Mouse (Mus musculus) layer of hippocampus, adult 9-11 months (tissue): ENCODE data around the gene Vav2.

Experiments
- DNase-seq: peaks from one replicate; pipeline ENCODE4 v3.0.0; 2022

The Vav2 gene

GRCm38 (mm10) chr2:27441767-27442707 lies 15.2 kb upstream of the Vav2 start, which contains the start of gene Brd3os:
Brd3os (plus strand) TSS chr2:27442324.
- peak; percentile 98 for DNase-seq

- no peak for DNase-seq
These were observed 11.4 kb upstream of the Vav2 start for GRCm38 (mm10) chr2:27438281-27438680.

DNA sequence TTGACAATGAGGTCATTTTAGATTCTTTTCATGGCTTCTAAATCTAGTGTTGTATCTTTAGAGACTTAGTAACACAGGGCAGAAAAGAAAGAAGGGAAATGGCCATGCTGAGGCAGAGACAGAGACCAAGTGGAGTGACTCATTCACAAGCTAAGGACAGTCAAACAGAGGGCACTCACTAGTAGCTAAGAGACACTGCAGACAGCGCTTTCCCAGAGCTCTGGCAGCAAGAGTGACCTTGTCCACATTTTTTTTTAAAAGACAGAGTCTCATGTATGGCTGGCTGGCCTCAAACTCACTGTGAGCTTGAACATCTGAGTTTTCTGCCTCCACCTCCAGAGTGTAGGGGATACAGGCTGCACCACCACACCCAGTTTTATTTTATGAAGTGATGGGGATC lies 11.0 kb upstream of the Vav2 start:
- DNase-seq = no peak

GRCm38 (mm10) chr2:27432599-27432998 lies 5.8 kb upstream of the Vav2 start:
- no peak for DNase-seq

DNA sequence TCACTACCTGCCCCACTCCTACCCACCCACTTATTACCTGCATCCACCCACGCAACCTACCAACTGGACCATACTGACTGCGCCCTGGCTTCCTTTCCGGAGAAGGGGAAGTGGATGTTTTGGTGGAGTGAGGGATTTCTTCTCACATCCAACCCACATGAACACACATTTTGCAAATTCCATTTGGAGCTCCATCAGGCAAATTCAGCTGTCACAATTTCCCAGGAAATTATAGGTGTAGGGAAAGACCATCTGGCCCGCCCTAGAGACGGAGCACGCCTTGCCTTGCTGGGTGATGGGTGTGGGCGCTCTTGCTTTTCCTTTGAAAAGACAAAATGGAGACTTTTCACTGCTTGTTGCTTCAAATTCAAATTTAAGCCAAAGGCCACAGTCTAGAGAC lies 3.8 kb upstream of the Vav2 start:
- DNase-seq = peak; percentile 78

- peak; percentile 76 for DNase-seq
These were observed 1.2 kb upstream of the Vav2 start for GRCm38 (mm10) chr2:27428071-27428470.

DNA sequence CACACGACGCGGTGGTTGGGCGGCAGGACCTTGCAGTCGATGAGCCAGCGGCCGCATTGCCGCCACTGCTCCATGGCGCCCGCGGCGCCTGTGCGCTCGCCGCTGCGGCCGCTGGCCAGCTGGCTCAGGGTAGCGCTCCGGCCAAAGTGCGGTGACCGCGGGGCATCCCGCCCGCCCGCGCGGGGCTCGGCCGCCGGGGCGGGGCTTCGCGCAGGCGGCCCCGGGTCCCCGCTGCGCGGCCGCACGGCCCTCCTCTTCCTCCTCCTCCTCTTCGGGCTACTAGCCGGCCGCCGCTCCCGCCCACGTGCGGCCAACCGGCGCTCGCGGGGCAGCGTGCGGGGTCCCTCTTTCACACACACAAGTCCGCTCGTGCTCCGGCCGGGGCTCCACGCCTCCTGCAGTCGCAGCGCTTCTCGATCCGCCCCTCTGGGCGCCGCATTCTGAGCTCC lies 403 bp downstream of the Vav2 start:
- no peak for DNase-seq

- no peak for DNase-seq
These were observed 955 bp downstream of the Vav2 start for GRCm38 (mm10) chr2:27425751-27426405.

DNA sequence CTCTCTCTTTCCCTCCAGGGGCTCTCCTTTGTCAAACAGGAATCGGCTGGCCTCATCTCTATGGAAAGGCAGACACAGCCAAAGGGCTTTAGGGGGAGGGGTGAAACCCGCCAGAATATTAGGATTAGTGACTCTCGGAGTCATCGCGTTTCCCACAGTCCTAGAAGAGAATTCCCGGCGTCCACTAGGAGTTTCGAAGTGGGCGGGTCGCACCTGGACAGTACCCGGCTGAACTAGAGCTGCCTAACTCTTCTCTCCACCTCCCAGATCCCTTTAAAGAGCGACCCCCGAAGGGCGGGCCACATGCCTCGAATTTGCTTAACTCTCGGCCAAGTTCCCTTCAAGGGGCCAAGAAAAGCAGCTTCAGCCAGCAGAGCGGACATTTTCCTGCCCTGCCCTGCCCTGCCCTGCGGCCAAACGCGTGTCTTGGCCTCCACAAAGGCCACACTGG lies 1.6 kb downstream of the Vav2 start:
- no peak for DNase-seq

DNA sequence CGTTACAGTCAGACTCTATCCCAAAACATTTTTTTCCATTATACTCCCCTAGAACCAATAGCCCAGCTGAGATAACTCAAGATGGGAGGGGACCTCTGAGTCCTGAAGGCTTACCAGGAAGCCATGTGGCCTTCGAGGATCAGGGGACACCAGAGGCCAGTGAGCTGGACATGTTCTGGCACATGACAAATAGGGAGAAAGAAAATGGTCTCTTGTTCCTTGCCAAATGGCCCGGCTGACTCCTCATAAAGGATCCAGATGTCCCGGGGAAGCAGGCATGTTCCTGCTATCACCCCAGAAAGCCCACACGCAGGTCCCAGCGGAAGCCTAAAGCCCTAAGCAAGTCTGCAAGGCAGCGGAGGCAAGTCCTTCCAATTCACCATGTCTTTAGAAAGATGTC lies 3.2 kb downstream of the Vav2 start:
- DNase-seq = no peak

DNA sequence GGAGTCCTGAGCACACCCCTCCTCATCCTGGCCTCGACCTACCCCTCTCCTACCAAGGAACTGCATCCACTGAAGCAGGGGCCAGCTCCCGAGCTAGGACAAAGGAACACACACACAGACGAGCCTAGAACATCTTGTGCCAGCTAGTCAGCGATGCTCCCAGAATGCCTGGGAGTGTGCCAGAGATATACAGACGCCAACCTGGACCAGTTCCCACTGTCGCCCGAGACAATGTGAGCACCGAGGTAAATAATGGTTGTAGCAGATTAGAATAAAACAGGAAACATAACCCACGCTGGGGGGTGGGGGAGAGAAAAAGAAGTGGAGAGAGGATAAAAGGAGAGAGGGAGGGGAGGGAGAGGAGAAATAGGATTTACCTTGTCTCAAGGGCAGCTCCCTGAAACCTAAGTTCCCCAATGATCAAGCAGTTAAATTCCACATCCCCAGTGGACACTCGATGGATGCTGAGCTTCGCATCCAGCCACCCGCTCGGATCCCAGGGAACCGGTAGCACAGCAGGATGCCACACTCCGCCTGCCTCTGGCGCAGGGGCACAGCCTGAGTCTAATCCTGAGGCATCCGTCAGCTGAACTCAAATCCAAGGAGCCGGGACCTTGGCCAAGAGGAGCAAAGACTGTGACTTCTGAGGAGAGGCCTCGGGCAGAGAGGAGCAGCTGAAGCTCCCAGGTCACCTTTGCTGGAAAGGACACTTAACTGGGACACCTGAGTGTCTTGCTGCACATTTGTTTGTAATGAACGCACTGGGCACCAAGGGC lies 5.4 kb downstream of the Vav2 start:
- DNase-seq = peak; percentile 76

GRCm38 (mm10) chr2:27418577-27419070 lies 8.2 kb downstream of the Vav2 start:
- no peak for DNase-seq

- no peak for DNase-seq
These were observed 9.1 kb downstream of the Vav2 start for GRCm38 (mm10) chr2:27417648-27418153.

- DNase-seq = no peak
These were observed 10.4 kb downstream of the Vav2 start for GRCm38 (mm10) chr2:27416425-27416824.

- no peak for DNase-seq
These were observed 11.6 kb downstream of the Vav2 start for GRCm38 (mm10) chr2:27415060-27415783.

GRCm38 (mm10) chr2:27413936-27414657 lies 12.7 kb downstream of the Vav2 start:
- no peak for DNase-seq

DNA sequence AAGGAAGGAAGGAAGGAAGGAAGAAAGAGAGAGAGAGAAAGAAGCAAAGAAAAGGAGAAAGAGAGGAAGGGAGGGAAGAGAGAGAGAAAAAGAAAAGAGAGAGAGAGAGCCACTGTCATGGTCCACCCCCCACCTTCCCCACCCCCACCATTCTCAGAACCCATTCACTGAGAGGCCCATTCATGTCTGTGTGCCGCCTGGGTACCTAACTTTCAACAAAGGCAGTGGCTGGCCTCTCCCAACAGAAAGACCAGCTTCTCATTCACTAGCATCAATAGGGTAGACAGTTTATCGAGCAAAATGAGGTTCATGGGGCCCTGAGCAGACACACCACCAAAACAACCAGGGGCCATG lies 13.3 kb downstream of the Vav2 start:
- no peak for DNase-seq

GRCm38 (mm10) chr2:27412245-27412800 lies 14.5 kb downstream of the Vav2 start:
- no peak for DNase-seq

GRCm38 (mm10) chr2:27411688-27412174 lies 15.1 kb downstream of the Vav2 start:
- DNase-seq = no peak

- no peak for DNase-seq
These were observed 16.2 kb downstream of the Vav2 start for GRCm38 (mm10) chr2:27410518-27411140.
